In genomic region chr1:168410054-168410453, GRCm38 (mm10) we compare ENCODE assay signal across 11 mouse cellular contexts. TPM values are rescaled to one million over a fixed set of nuclear protein-coding genes. Genes with fewer than 3 reads are reported as not detected.
DNase-seq lines count a peak whose midpoint lies in the region; ATAC-seq and TF ChIP-seq lines count a peak whose summit lies in the region.
"Had no signal": no experiment of that assay in that cellular context is flagged by ENCODE, and none has a peak within 500 bp of the region (broad histone marks: within the 10 kb centered on the region; RNA-seq: fewer than 3 reads in every experiment).

No protein-coding gene starts in this region.

- TF ChIP-seq CTCF in hindbrain, postnatal 0 days (IDR thresholded peaks at IDR 0.05; ENCODE audit: low read depth) = no peak
- no peak for TF ChIP-seq CTCF in lung, postnatal 0 days (IDR thresholded peaks at IDR 0.05)

- H3K4me3 ChIP-seq in hindbrain, embryonic 10.5 days = no peak overlapping the region
- no peak overlapping the region for H3K4me3 ChIP-seq in hindbrain, postnatal 0 days (ENCODE audit: low read length)
- no peak overlapping the region for H3K4me3 ChIP-seq in lung, postnatal 0 days (ENCODE audit: low read depth, low read length)
- H3K4me3 ChIP-seq in forebrain, embryonic 11.5 days (ENCODE audit: low read depth, low read length) = no peak overlapping the region
- H3K4me3 ChIP-seq in intestine, embryonic 16.5 days (ENCODE audit: low read length) = no peak overlapping the region
- H3K4me3 ChIP-seq: midbrain, embryonic 15.5 days had no signal

- H3K27me3 ChIP-seq in hindbrain, embryonic 10.5 days (ENCODE audit: insufficient read depth, poor library complexity, severe bottlenecking) = no peaks in the 10 kb centered on the region
- H3K27me3 ChIP-seq in hindbrain, postnatal 0 days (ENCODE audit: insufficient read depth, low read length) = no peaks in the 10 kb centered on the region
- H3K27me3 ChIP-seq in lung, postnatal 0 days (replicated peaks; ENCODE audit: insufficient read depth, low read length) = no peaks in the 10 kb centered on the region
- no peaks in the 10 kb centered on the region for H3K27me3 ChIP-seq in forebrain, embryonic 11.5 days (ENCODE audit: control insufficient read depth, insufficient read depth, low read length)
- H3K27me3 ChIP-seq in intestine, embryonic 16.5 days (replicated peaks; ENCODE audit: control insufficient read depth, insufficient read depth, low read length) = no peaks in the 10 kb centered on the region
- H3K27me3 ChIP-seq: midbrain, embryonic 15.5 days had no signal

- peaks cover 78% of the 10 kb centered on the region for H3K4me1 ChIP-seq in hindbrain, embryonic 10.5 days (replicated peaks)
- H3K4me1 ChIP-seq in hindbrain, postnatal 0 days (ENCODE audit: insufficient read depth, low read length) = peaks cover 5% of the 10 kb centered on the region; the same call in 1 of the 2 replicates
- peaks cover 13% of the 10 kb centered on the region; the same call in 1 of the 2 replicates for H3K4me1 ChIP-seq in lung, postnatal 0 days (ENCODE audit: insufficient read depth, low read depth, low read length)
- H3K4me1 ChIP-seq in forebrain, embryonic 11.5 days (replicated peaks; ENCODE audit: control insufficient read depth, insufficient read depth, low read length) = peaks cover 30% of the 10 kb centered on the region
- peaks cover 26% of the 10 kb centered on the region for H3K4me1 ChIP-seq in intestine, embryonic 16.5 days (ENCODE audit: control insufficient read depth, insufficient read depth, low read length)

- peaks cover 47% of the 10 kb centered on the region for H3K36me3 ChIP-seq in hindbrain, embryonic 10.5 days
- H3K36me3 ChIP-seq in hindbrain, postnatal 0 days (ENCODE audit: insufficient read depth, low read length) = no peaks in the 10 kb centered on the region
- H3K36me3 ChIP-seq in lung, postnatal 0 days (ENCODE audit: insufficient read depth, low read length) = no peaks in the 10 kb centered on the region; the same call in 1 of the 2 replicates
- H3K36me3 ChIP-seq in forebrain, embryonic 11.5 days (ENCODE audit: control insufficient read depth, insufficient read depth, low read length) = no peaks in the 10 kb centered on the region
- no peaks in the 10 kb centered on the region for H3K36me3 ChIP-seq in intestine, embryonic 16.5 days (ENCODE audit: control insufficient read depth, insufficient read depth, low read length)
- H3K36me3 ChIP-seq: midbrain, embryonic 15.5 days had no signal

- TF ChIP-seq EP300 in lung, postnatal 0 days (IDR thresholded peaks at IDR 0.05) = no peak

- no peak for ATAC-seq in hindbrain, postnatal 0 days
- peak; percentile 49 for ATAC-seq in lung, postnatal 0 days
- ATAC-seq in forebrain, embryonic 11.5 days (replicated peaks; ENCODE audit: low FRiP score) = 0 out of 2 replicates have a peak, but pooled peaks have one; percentile 26
- ATAC-seq in intestine, embryonic 16.5 days = 0 out of 2 replicates have a peak, but pooled peaks have one; percentile 34
- ATAC-seq: midbrain, embryonic 15.5 days had no signal

- no peaks in the 10 kb centered on the region for H3K9me3 ChIP-seq in hindbrain, embryonic 10.5 days
- no peaks in the 10 kb centered on the region for H3K9me3 ChIP-seq in hindbrain, postnatal 0 days (ENCODE audit: low read length)
- H3K9me3 ChIP-seq in lung, postnatal 0 days (ENCODE audit: low read length) = no peaks in the 10 kb centered on the region
- H3K9me3 ChIP-seq in forebrain, embryonic 11.5 days (ENCODE audit: control insufficient read depth, low read length) = no peaks in the 10 kb centered on the region
- no peaks in the 10 kb centered on the region for H3K9me3 ChIP-seq in intestine, embryonic 16.5 days (ENCODE audit: control insufficient read depth, low read length)
- H3K9me3 ChIP-seq: midbrain, embryonic 15.5 days had no signal

- DNase-seq in hindbrain, embryonic 10.5 days (ENCODE audit: low spot score) = no peak
- no peak for DNase-seq in hindbrain, postnatal 0 days (ENCODE audit: low spot score)
- DNase-seq in lung, postnatal 0 days (ENCODE audit: low spot score) = peak; percentile 18
- no peak for DNase-seq in lung, postnatal 14 days
- peak; percentile 51 for DNase-seq in forebrain, embryonic 11.5 days (ENCODE audit: low spot score)
- no peak for DNase-seq in spleen, postnatal 10 days (ENCODE audit: low spot score in 2 of 2)
- DNase-seq in gastrocnemius, postnatal 36 days = no peak
- DNase-seq: cerebellum, postnatal 25 days had no signal

- H3K4me2 ChIP-seq in hindbrain, postnatal 0 days (ENCODE audit: low read depth, low read length) = no peak overlapping the region
- no peak overlapping the region for H3K4me2 ChIP-seq in lung, postnatal 0 days (replicated peaks; ENCODE audit: low read depth, low read length)
- H3K4me2 ChIP-seq in forebrain, embryonic 11.5 days (ENCODE audit: low read depth, low read length, severe bottlenecking) = 0 out of 2 replicates have a peak overlapping the region, but pooled peaks have one; percentile 12
- no peak overlapping the region for H3K4me2 ChIP-seq in intestine, embryonic 16.5 days (ENCODE audit: low read depth, low read length)
- H3K4me2 ChIP-seq: midbrain, embryonic 15.5 days had no signal

- no peak overlapping the region for H3K9ac ChIP-seq in hindbrain, postnatal 0 days (replicated peaks; ENCODE audit: low read length)
- no peak overlapping the region for H3K9ac ChIP-seq in lung, postnatal 0 days (replicated peaks; ENCODE audit: low read depth)
- H3K9ac ChIP-seq in forebrain, embryonic 11.5 days (ENCODE audit: low read length) = no peak overlapping the region
- no peak overlapping the region for H3K9ac ChIP-seq in intestine, embryonic 16.5 days (ENCODE audit: low read depth, low read length)
- H3K9ac ChIP-seq: liver, embryonic 14.5 days; midbrain, embryonic 15.5 days had no signal

- intact Hi-C loops in gastrocnemius, postnatal 36 days (cut with DNase I) = no loop called here

- WGBS in hindbrain, embryonic 10.5 days = 3% methylated on average over 1 of the region's 1 CpGs
- WGBS in hindbrain, postnatal 0 days = 23% methylated on average over 1 of the region's 1 CpGs
- WGBS in lung, postnatal 0 days = 8% methylated on average over 1 of the region's 1 CpGs
- 21% methylated on average over 1 of the region's 1 CpGs for WGBS in forebrain, embryonic 11.5 days
- whole genome bisulfite sequencing in intestine, embryonic 16.5 days = 6% methylated on average over 1 of the region's 1 CpGs

- peak overlapping the region; percentile 23; the same call in 1 of the 2 replicates for H3K27ac ChIP-seq in hindbrain, embryonic 10.5 days
- H3K27ac ChIP-seq in hindbrain, postnatal 0 days = no peak overlapping the region
- H3K27ac ChIP-seq in lung, postnatal 0 days (ENCODE audit: low read length) = no peak overlapping the region
- peak overlapping the region; percentile 76; the same call in 1 of the 2 replicates for H3K27ac ChIP-seq in forebrain, embryonic 11.5 days (ENCODE audit: low read depth, low read length)
- no peak overlapping the region for H3K27ac ChIP-seq in intestine, embryonic 16.5 days (ENCODE audit: low read length)
- H3K27ac ChIP-seq: liver, embryonic 14.5 days; midbrain, embryonic 15.5 days had no signal

RNA-seq across cellular contexts. Expression of gene Pbx1, which starts 22.0 kb away (rescaled TPM):
- polyA plus RNA-seq in hindbrain, embryonic 10.5 days (2016; fragmentation: Nextera tagmentation; extraction: Ambion mirVana) = 34.4 and 35.4 TPM in 2 replicates
- 44.4 and 51.6 TPM in 2 replicates for total RNA-seq in hindbrain, postnatal 0 days (2014; rRNA removed)
- polyA plus RNA-seq in hindbrain, postnatal 0 days (2015; fragmentation: Nextera tagmentation; extraction: Ambion mirVana) = 33.5 and 37.6 TPM in 2 replicates
- polyA plus RNA-seq in lung, postnatal 0 days (2015; fragmentation: Nextera tagmentation; extraction: Ambion mirVana) = 23.9 and 32.5 TPM in 2 replicates
- 45.8 and 51.1 TPM in 2 replicates for polyA plus RNA-seq in forebrain, embryonic 11.5 days (2014; fragmentation: Nextera tagmentation; extraction: Ambion mirVana)
- polyA plus RNA-seq in intestine, embryonic 16.5 days (2015; fragmentation: Nextera tagmentation; extraction: Ambion mirVana) = 16.4 and 17.2 TPM in 2 replicates
- total RNA-seq in gastrocnemius, postnatal 36 days (2021) = 10 to 100 TPM; 15.1 to 17.7 TPM

Comparison
In these comparisons a context has a peak if more than half of its experiments do, and no peak if none do; other contexts are left out.
1. DNase-seq: peak in lung, postnatal 0 days (single experiment) and forebrain, embryonic 11.5 days (single experiment); none in hindbrain, embryonic 10.5 days (single experiment), hindbrain, postnatal 0 days (single experiment), lung, postnatal 14 days (single experiment), spleen, postnatal 10 days (0 of 2) and gastrocnemius, postnatal 36 days (0 of 2).
2. H3K27ac ChIP-seq: peak in hindbrain, embryonic 10.5 days (single experiment) and forebrain, embryonic 11.5 days (single experiment); none in hindbrain, postnatal 0 days (single experiment), lung, postnatal 0 days (single experiment) and intestine, embryonic 16.5 days (single experiment).